Mouse (Mus musculus) neural tube, embryonic 10.5 days (tissue): ENCODE measurements around the gene Nudt1.

Experiments used
- DNase-seq: peaks from one replicate; pipeline ENCODE4 v3.0.0-alpha.2; 2017; ENCODE audit warnings: low spot score; ENCODE audit errors: extremely low spot score

Gene Nudt1

DNA sequence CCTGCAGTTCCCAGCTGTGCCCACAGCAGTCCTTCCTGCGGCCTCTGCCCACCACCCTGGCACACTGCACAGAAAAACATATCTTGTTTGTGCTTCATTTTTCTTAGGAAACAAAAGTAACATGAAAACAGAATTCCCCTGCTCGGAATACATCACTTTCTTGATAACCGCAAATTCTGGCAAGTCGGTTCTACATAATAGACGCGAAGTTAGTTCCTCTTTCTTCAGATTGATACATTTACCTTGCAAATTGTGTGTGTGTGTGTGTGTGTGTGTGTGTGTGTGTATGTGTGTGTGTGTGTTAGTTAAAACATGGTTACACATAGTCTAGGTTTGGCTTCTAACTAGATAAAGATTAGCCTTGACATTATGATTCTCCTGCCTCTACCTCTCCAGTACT is 61.2 kb downstream of the Nudt1 start:
- DNase-seq: no peak

DNA sequence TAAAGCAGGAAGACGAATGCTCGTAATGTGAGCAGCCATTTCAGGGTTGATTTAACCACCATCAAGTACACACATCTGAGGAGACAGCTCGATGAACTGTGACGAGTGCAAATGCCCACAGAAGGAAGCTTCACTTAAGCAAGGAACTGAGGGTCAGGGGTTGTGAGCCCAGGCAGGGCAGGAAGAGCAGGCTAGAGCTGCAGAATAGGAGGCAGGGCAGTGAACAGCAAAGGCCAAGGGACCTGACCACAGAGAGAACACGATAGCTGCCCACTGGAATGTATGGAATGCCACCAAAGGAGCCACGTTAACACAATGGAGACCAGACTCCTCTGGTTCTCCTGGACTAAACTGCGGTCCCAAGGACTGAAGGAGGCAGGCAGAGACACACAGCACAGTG is 62.1 kb downstream of the Nudt1 start:
- peak; percentile 38 for DNase-seq

DNA sequence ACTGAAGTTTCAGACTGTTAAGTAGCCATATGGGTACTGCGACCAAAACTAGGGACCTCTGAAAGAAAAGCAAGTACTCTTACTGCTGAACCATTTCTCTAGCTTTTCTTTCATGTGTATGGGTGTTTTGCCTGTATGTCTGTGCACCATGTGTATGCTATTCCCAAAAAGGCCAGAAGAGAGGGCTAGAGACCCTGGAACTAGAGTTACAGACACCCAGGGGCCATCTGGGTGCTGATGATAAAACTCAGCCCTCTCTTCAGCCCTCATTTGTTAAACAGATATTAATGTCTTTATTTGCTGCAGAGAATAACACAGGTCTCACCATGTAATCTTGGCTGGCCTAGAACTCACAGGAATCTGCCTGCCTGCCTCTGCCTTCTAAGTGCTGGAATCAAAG is 63.0 kb downstream of the Nudt1 start:
- DNase-seq: no peak

DNA sequence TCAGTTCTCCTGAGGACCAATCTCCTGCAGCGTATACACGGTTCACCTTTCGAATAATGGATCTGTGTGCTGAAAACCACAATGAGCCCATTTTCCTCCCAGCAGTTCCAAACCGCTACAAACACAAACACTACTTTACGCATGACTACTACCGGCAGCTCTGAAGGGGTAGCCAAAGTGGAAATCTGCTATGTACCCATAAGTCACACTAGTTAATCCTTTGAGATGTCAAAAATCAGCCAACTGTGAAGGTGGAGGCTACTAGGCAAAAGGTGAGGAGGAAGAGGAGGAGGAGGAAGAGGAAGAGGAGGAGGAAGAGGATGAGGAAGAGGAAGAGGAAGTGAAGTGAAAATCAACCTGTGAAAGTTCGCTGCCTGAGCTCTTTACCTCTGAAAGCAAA is 65.8 kb downstream of the Nudt1 start:
- no peak for DNase-seq
